Mouse (Mus musculus): ENCODE measurements around the gene Atg13. TPM values are rescaled to one million over a fixed set of nuclear protein-coding genes. Genes with fewer than 3 reads are reported as not detected.

Gene Atg13
- polyA plus RNA-seq, 1 experiment from 2014 or later = 27.2 TPM

- no peaks in the 10 kb centered on the region for H3K27me3 ChIP-seq (replicated peaks; ENCODE audit: control insufficient read depth, insufficient read depth, low read length)
- DNase-seq (ENCODE audit: low spot score) (no peak), ATAC-seq (ENCODE audit: low read depth) (no peak)
- H3K4me3 ChIP-seq (ENCODE audit: low read depth, low read length) = peak overlapping the region; percentile 77
- H3K9ac ChIP-seq (ENCODE audit: low read depth, low read length) = peak overlapping the region; percentile 86
- peak overlapping the region; percentile 84 for H3K4me2 ChIP-seq (ENCODE audit: low read depth, low read length)
- peaks cover 48% of the 10 kb centered on the region for H3K36me3 ChIP-seq (ENCODE audit: control insufficient read depth, insufficient read depth, low read length)
- H3K9me3 ChIP-seq (ENCODE audit: control insufficient read depth, low read length) = no peaks in the 10 kb centered on the region
- 3% methylated on average over 15 of the region's 15 CpGs for WGBS
- H3K27ac ChIP-seq (replicated peaks; ENCODE audit: low read depth, low read length) = peak overlapping the region; percentile 89
- peaks cover 13% of the 10 kb centered on the region for H3K4me1 ChIP-seq (ENCODE audit: control insufficient read depth, insufficient read depth, low read length)
These were observed 61.2 kb downstream of the Atg13 start for GRCm38 (mm10) chr2:91649152-91649551.

- Histone ChIP-seq H3K9ac (ENCODE audit: low read depth, low read length) (no peak overlapping the region), H3K4me1 (ENCODE audit: control insufficient read depth, insufficient read depth, low read length) (peaks cover 13% of the 10 kb centered on the region), H3K9me3 (ENCODE audit: control insufficient read depth, low read length) (no peaks in the 10 kb centered on the region), H3K27me3 (replicated peaks; ENCODE audit: control insufficient read depth, insufficient read depth, low read length) (no peaks in the 10 kb centered on the region), H3K36me3 (ENCODE audit: control insufficient read depth, insufficient read depth, low read length) (peaks cover 60% of the 10 kb centered on the region), H3K4me2 (ENCODE audit: low read depth, low read length) (no peak overlapping the region), H3K27ac (replicated peaks; ENCODE audit: low read depth, low read length) (no peak overlapping the region), H3K4me3 (ENCODE audit: low read depth, low read length) (no peak overlapping the region)
- DNase-seq (ENCODE audit: low spot score) (peak; percentile 17), ATAC-seq (ENCODE audit: low read depth) (no peak)
- 35% methylated on average over 1 of the region's 1 CpGs for WGBS
These were observed 63.6 kb downstream of the Atg13 start for GRCm38 (mm10) chr2:91646733-91647132.

- no peak for ATAC-seq (ENCODE audit: low read depth)
- Histone ChIP-seq H3K27ac (replicated peaks; ENCODE audit: low read depth, low read length) (no peak overlapping the region), H3K4me1 (ENCODE audit: control insufficient read depth, insufficient read depth, low read length) (peaks cover 9% of the 10 kb centered on the region), H3K9ac (ENCODE audit: low read depth, low read length) (no peak overlapping the region), H3K9me3 (ENCODE audit: control insufficient read depth, low read length) (no peaks in the 10 kb centered on the region), H3K4me2 (ENCODE audit: low read depth, low read length) (no peak overlapping the region), H3K36me3 (ENCODE audit: control insufficient read depth, insufficient read depth, low read length) (peaks cover 60% of the 10 kb centered on the region), H3K4me3 (ENCODE audit: low read depth, low read length) (no peak overlapping the region), H3K27me3 (replicated peaks; ENCODE audit: control insufficient read depth, insufficient read depth, low read length) (no peaks in the 10 kb centered on the region)
- WGBS = 92% methylated on average over 11 of the region's 11 CpGs
- DNase-seq (ENCODE audit: low spot score) = no peak
These were observed 64.6 kb downstream of the Atg13 start for GRCm38 (mm10) chr2:91645811-91646210.

- H3K4me2 ChIP-seq (ENCODE audit: low read depth, low read length) = no peak overlapping the region
- H3K36me3 ChIP-seq (ENCODE audit: control insufficient read depth, insufficient read depth, low read length) = peaks cover 60% of the 10 kb centered on the region
- H3K27me3 ChIP-seq (replicated peaks; ENCODE audit: control insufficient read depth, insufficient read depth, low read length) = no peaks in the 10 kb centered on the region
- H3K9ac ChIP-seq (ENCODE audit: low read depth, low read length) = no peak overlapping the region
- no peak for ATAC-seq (ENCODE audit: low read depth)
- H3K9me3 ChIP-seq (ENCODE audit: control insufficient read depth, low read length) = no peaks in the 10 kb centered on the region
- WGBS = 95% methylated on average over 15 of the region's 15 CpGs
- H3K27ac ChIP-seq (replicated peaks; ENCODE audit: low read depth, low read length) = no peak overlapping the region
- H3K4me3 ChIP-seq (ENCODE audit: low read depth, low read length) = no peak overlapping the region
- H3K4me1 ChIP-seq (ENCODE audit: control insufficient read depth, insufficient read depth, low read length) = peaks cover 7% of the 10 kb centered on the region
- no peak for DNase-seq (ENCODE audit: low spot score)
These were observed 65.0 kb downstream of the Atg13 start for GRCm38 (mm10) chr2:91645354-91645753.

GRCm38 (mm10) chr2:91644021-91644420, 66.4 kb downstream of the Atg13 start:
- Histone ChIP-seq H3K9me3 (ENCODE audit: control insufficient read depth, low read length) (no peaks in the 10 kb centered on the region), H3K4me3 (ENCODE audit: low read depth, low read length) (no peak overlapping the region), H3K36me3 (ENCODE audit: control insufficient read depth, insufficient read depth, low read length) (peaks cover 60% of the 10 kb centered on the region), H3K27ac (replicated peaks; ENCODE audit: low read depth, low read length) (no peak overlapping the region), H3K9ac (ENCODE audit: low read depth, low read length) (no peak overlapping the region), H3K4me1 (ENCODE audit: control insufficient read depth, insufficient read depth, low read length) (peaks cover 7% of the 10 kb centered on the region), H3K4me2 (ENCODE audit: low read depth, low read length) (no peak overlapping the region), H3K27me3 (replicated peaks; ENCODE audit: control insufficient read depth, insufficient read depth, low read length) (no peaks in the 10 kb centered on the region)
- no peak for DNase-seq (ENCODE audit: low spot score)
- WGBS = 90% methylated on average over 11 of the region's 11 CpGs
- ATAC-seq (ENCODE audit: low read depth) = no peak

- no peak overlapping the region for H3K27ac ChIP-seq (replicated peaks; ENCODE audit: low read depth, low read length)
- H3K4me2 ChIP-seq (ENCODE audit: low read depth, low read length) = no peak overlapping the region
- ATAC-seq (ENCODE audit: low read depth) (no peak), DNase-seq (ENCODE audit: low spot score) (no peak)
- no peak overlapping the region for H3K4me3 ChIP-seq (ENCODE audit: low read depth, low read length)
- no peak overlapping the region for H3K9ac ChIP-seq (ENCODE audit: low read depth, low read length)
- H3K36me3 ChIP-seq (ENCODE audit: control insufficient read depth, insufficient read depth, low read length) = peaks cover 58% of the 10 kb centered on the region
- 94% methylated on average over 2 of the region's 2 CpGs for WGBS
- H3K4me1 ChIP-seq (ENCODE audit: control insufficient read depth, insufficient read depth, low read length) = no peaks in the 10 kb centered on the region
- no peaks in the 10 kb centered on the region for H3K27me3 ChIP-seq (replicated peaks; ENCODE audit: control insufficient read depth, insufficient read depth, low read length)
- no peaks in the 10 kb centered on the region for H3K9me3 ChIP-seq (ENCODE audit: control insufficient read depth, low read length)
These were observed 67.5 kb downstream of the Atg13 start for GRCm38 (mm10) chr2:91642825-91643415.

GRCm38 (mm10) chr2:91638931-91639330, 71.4 kb downstream of the Atg13 start:
- no peak for DNase-seq (ENCODE audit: low spot score)
- WGBS = 70% methylated on average over 6 of the region's 6 CpGs

GRCm38 (mm10) chr2:91636727-91637338, 73.5 kb downstream of the Atg13 start:
- H3K27ac ChIP-seq (replicated peaks; ENCODE audit: low read depth, low read length) = no peak overlapping the region
- no peaks in the 10 kb centered on the region for H3K4me1 ChIP-seq (ENCODE audit: control insufficient read depth, insufficient read depth, low read length)
- no peak overlapping the region for H3K9ac ChIP-seq (ENCODE audit: low read depth, low read length)
- ATAC-seq (ENCODE audit: low read depth) (no peak), DNase-seq (ENCODE audit: low spot score) (no peak)
- 82% methylated on average over 5 of the region's 5 CpGs for WGBS
- H3K4me3 ChIP-seq (ENCODE audit: low read depth, low read length) = no peak overlapping the region
- no peaks in the 10 kb centered on the region for H3K9me3 ChIP-seq (ENCODE audit: control insufficient read depth, low read length)
- no peaks in the 10 kb centered on the region for H3K36me3 ChIP-seq (ENCODE audit: control insufficient read depth, insufficient read depth, low read length)
- no peak overlapping the region for H3K4me2 ChIP-seq (ENCODE audit: low read depth, low read length)
- H3K27me3 ChIP-seq (replicated peaks; ENCODE audit: control insufficient read depth, insufficient read depth, low read length) = no peaks in the 10 kb centered on the region

More at GRCm38 (mm10) chr2:91638931-91639330, 71.4 kb downstream of the Atg13 start:
- no peak overlapping the region for H3K9ac ChIP-seq (ENCODE audit: low read depth, low read length)
- ATAC-seq (ENCODE audit: low read depth) = no peak
- H3K4me2 ChIP-seq (ENCODE audit: low read depth, low read length) = no peak overlapping the region
- no peaks in the 10 kb centered on the region for H3K9me3 ChIP-seq (ENCODE audit: control insufficient read depth, low read length)
- H3K4me3 ChIP-seq (ENCODE audit: low read depth, low read length) = no peak overlapping the region
- no peak overlapping the region for H3K27ac ChIP-seq (replicated peaks; ENCODE audit: low read depth, low read length)
- no peaks in the 10 kb centered on the region for H3K4me1 ChIP-seq (ENCODE audit: control insufficient read depth, insufficient read depth, low read length)
- H3K27me3 ChIP-seq (replicated peaks; ENCODE audit: control insufficient read depth, insufficient read depth, low read length) = no peaks in the 10 kb centered on the region
- peaks cover 18% of the 10 kb centered on the region; the same call in 1 of the 2 replicates for H3K36me3 ChIP-seq (ENCODE audit: control insufficient read depth, insufficient read depth, low read length)

- no peaks in the 10 kb centered on the region for H3K36me3 ChIP-seq (ENCODE audit: control insufficient read depth, insufficient read depth, low read length)
- H3K4me3 ChIP-seq (ENCODE audit: low read depth, low read length) = no peak within 1 kb of the TSS
- no peak within 1 kb of the TSS for H3K4me2 ChIP-seq (ENCODE audit: low read depth, low read length)
- no peak for DNase-seq (ENCODE audit: low spot score)
- H3K9me3 ChIP-seq (ENCODE audit: control insufficient read depth, low read length) = no peaks in the 10 kb centered on the region
- H3K4me1 ChIP-seq (ENCODE audit: control insufficient read depth, insufficient read depth, low read length) = no peaks in the 10 kb centered on the region
- no peak for ATAC-seq (ENCODE audit: low read depth)
- 83% methylated on average over 8 of the region's 8 CpGs for WGBS
- no peaks in the 10 kb centered on the region for H3K27me3 ChIP-seq (replicated peaks; ENCODE audit: control insufficient read depth, insufficient read depth, low read length)
- no peak within 1 kb of the TSS for H3K9ac ChIP-seq (ENCODE audit: low read depth, low read length)
- H3K27ac ChIP-seq (replicated peaks; ENCODE audit: low read depth, low read length) = no peak within 1 kb of the TSS
These were observed 74.1 kb downstream of the Atg13 start, which contains the start of gene F2 for GRCm38 (mm10) chr2:91636229-91636628. F2 (minus strand) TSS chr2:91636414.
